Mouse (Mus musculus): ENCODE results near the gene Snx33. TPM values are rescaled to one million over a fixed set of nuclear protein-coding genes. Genes with fewer than 3 reads are reported as not detected.
"Not testable (repeated sequence)": the region's sequence is repeated elsewhere in the genome, so short reads cannot be mapped to it uniquely, and the experiment has no call there.

Gene Snx33
- polyA plus RNA-seq, 1 experiment from 2014 or later, result 8.7 TPM

GRCm38 (mm10) chr9:56956966-56957675, 28.9 kb upstream of the Snx33 start:
- no peaks in the 10 kb centered on the region for H3K4me1 ChIP-seq (ENCODE audit: insufficient read depth, low read depth, low read length)
- no peak overlapping the region for H3K4me3 ChIP-seq (ENCODE audit: low read depth, low read length)
- no peak overlapping the region for H3K9ac ChIP-seq (replicated peaks; ENCODE audit: low read depth)
- no peaks in the 10 kb centered on the region for H3K27me3 ChIP-seq (replicated peaks; ENCODE audit: insufficient read depth, low read length)
- ATAC-seq (no peak; the same call in 1 of the 2 replicates), DNase-seq (ENCODE audit: low spot score) (peak; percentile 7)
- no peak overlapping the region for H3K27ac ChIP-seq (ENCODE audit: low read length)
- 26% methylated on average over 7 of the region's 7 CpGs for WGBS
- no peaks in the 10 kb centered on the region for H3K36me3 ChIP-seq (ENCODE audit: insufficient read depth, low read length)
- H3K4me2 ChIP-seq (replicated peaks; ENCODE audit: low read depth, low read length), result no peak overlapping the region
- H3K9me3 ChIP-seq (ENCODE audit: low read length), result no peaks in the 10 kb centered on the region
- no peak for TF ChIP-seq CTCF (IDR thresholded peaks at IDR 0.05)
- no peak for TF ChIP-seq EP300 (IDR thresholded peaks at IDR 0.05)

- peak; percentile 22; the same call in 1 of the 2 replicates for TF ChIP-seq CTCF (IDR thresholded peaks at IDR 0.05)
- no peak for TF ChIP-seq EP300 (IDR thresholded peaks at IDR 0.05)
- 97% methylated on average over 1 of the region's 1 CpGs for WGBS
- Histone ChIP-seq H3K4me3 (ENCODE audit: low read depth, low read length) (no peak overlapping the region), H3K9ac (replicated peaks; ENCODE audit: low read depth) (no peak overlapping the region), H3K36me3 (ENCODE audit: insufficient read depth, low read length) (no peaks in the 10 kb centered on the region), H3K9me3 (ENCODE audit: low read length) (no peaks in the 10 kb centered on the region), H3K27ac (ENCODE audit: low read length) (no peak overlapping the region), H3K27me3 (replicated peaks; ENCODE audit: insufficient read depth, low read length) (no peaks in the 10 kb centered on the region), H3K4me2 (replicated peaks; ENCODE audit: low read depth, low read length) (no peak overlapping the region), H3K4me1 (ENCODE audit: insufficient read depth, low read depth, low read length) (peaks cover 3% of the 10 kb centered on the region)
- DNase-seq (ENCODE audit: low spot score) (no peak), ATAC-seq (no peak)
Measured at GRCm38 (mm10) chr9:56953562-56953961, 25.4 kb upstream of the Snx33 start.

DNA sequence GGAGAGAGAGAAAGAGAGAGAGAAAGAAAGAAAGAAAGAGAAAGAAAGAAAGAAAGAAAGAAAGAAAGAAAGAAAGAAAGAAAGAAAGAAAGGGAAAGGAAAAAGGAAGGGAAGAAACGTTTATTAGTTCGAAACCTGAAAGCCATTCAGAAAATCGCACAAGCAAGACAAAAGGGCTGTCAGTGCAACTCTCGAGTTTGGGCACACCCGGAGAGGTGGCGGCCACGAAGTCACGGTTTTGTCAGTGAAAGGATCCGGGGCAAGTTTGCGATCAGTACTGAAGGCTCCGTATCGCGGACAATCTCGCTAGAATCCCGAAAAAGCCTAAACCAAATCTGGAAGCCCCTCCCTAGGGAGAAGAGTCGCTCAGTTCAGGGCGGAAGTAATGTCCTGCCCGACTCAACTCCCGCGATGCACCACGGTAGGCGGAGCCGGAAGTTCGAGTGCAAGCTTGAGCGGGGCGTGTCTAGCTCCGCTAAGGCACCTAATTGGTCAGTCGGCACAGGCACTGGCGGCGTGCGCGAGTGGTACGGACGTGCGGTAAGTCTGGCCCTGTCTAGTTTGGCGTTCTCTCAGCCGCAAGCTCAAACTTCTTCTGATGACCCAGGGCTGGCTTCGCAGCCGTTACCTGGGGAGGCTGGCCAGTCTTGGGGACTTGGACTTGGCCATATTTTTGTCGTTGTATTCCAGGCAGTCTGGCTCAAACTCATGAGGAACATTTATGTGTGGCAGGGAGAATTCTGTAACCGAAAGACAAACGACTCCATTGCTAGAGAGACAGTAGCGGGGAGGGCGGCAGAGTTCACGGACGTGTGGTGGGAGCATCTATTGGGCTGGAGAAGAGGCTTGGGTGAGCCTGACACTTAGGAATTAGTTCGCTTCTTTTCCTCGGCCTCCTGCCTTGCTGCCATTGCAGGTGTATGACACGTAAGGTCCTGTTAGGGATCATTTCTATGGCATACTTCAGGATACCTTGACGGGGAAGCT, 22.5 kb upstream of the Snx33 start, which contains the start of gene Snupn:
Snupn (plus strand) TSS at position 465 of the 987 bp plus-strand sequence.
- H3K27ac ChIP-seq (ENCODE audit: low read length), result peak within 1 kb of the TSS; percentile 90
- peak; percentile 99 for DNase-seq (ENCODE audit: low spot score)
- H3K36me3 ChIP-seq (ENCODE audit: insufficient read depth, low read length), result no peaks in the 10 kb centered on the region
- H3K4me1 ChIP-seq (ENCODE audit: insufficient read depth, low read depth, low read length), result peaks cover 3% of the 10 kb centered on the region
- no peaks in the 10 kb centered on the region for H3K27me3 ChIP-seq (replicated peaks; ENCODE audit: insufficient read depth, low read length)
- ATAC-seq, result peak; percentile 100
- WGBS, result under 1% methylated on average over 50 of the region's 50 CpGs
- H3K9me3 ChIP-seq (ENCODE audit: low read length), result no peaks in the 10 kb centered on the region
- H3K4me3 ChIP-seq (ENCODE audit: low read depth, low read length), result peak within 1 kb of the TSS; percentile 57
- TF ChIP-seq EP300 (IDR thresholded peaks at IDR 0.05) (no peak), CTCF (IDR thresholded peaks at IDR 0.05) (0 out of 2 replicates have a peak, but pooled peaks have one; percentile 15)
- H3K9ac ChIP-seq (replicated peaks; ENCODE audit: low read depth), result peak within 1 kb of the TSS; percentile 78
- peak within 1 kb of the TSS; percentile 63 for H3K4me2 ChIP-seq (replicated peaks; ENCODE audit: low read depth, low read length)

- WGBS, result 15% methylated on average over 13 of the region's 13 CpGs
- Histone ChIP-seq H3K4me2 (replicated peaks; ENCODE audit: low read depth, low read length) (peak overlapping the region; percentile 49), H3K9me3 (ENCODE audit: low read length) (no peaks in the 10 kb centered on the region), H3K27me3 (replicated peaks; ENCODE audit: insufficient read depth, low read length) (no peaks in the 10 kb centered on the region), H3K4me3 (ENCODE audit: low read depth, low read length) (no peak overlapping the region; the same call in 1 of the 2 replicates), H3K9ac (replicated peaks; ENCODE audit: low read depth) (no peak overlapping the region), H3K36me3 (ENCODE audit: insufficient read depth, low read length) (no peaks in the 10 kb centered on the region), H3K27ac (ENCODE audit: low read length) (no peak overlapping the region), H3K4me1 (ENCODE audit: insufficient read depth, low read depth, low read length) (peaks cover 3% of the 10 kb centered on the region)
- TF ChIP-seq EP300 (IDR thresholded peaks at IDR 0.05), result no peak
- no peak for TF ChIP-seq CTCF (IDR thresholded peaks at IDR 0.05)
- no peak for ATAC-seq
- no peak for DNase-seq (ENCODE audit: low spot score)
Measured at GRCm38 (mm10) chr9:56949767-56950166, 21.6 kb upstream of the Snx33 start.

DNA sequence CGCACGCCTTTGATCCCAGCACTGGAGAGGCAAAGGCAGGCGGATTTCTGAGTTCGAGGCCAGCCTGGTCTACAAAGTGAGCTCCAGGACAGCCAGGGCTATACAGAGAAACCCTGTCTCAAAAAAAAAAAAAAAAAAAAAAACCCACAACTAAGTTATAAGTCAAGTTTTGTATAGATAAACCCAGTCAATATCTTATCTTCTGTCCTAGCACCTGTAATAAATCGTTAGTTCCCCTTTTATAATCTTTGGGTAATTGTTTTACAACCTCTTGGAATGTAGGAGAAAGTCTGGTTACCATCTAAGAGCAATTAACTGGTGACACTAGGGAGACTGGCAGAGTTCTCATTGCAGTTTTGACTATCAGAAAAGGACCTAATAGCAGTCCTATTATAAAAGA, 20.5 kb upstream of the Snx33 start:
- 70% methylated on average over 5 of the region's 5 CpGs for WGBS
- H3K4me3 ChIP-seq (ENCODE audit: low read depth, low read length); H3K9ac ChIP-seq (replicated peaks; ENCODE audit: low read depth); H3K4me1 ChIP-seq (ENCODE audit: insufficient read depth, low read depth, low read length); ATAC-seq; H3K36me3 ChIP-seq (ENCODE audit: insufficient read depth, low read length); H3K9me3 ChIP-seq (ENCODE audit: low read length); H3K4me2 ChIP-seq (replicated peaks; ENCODE audit: low read depth, low read length); H3K27ac ChIP-seq (ENCODE audit: low read length); H3K27me3 ChIP-seq (replicated peaks; ENCODE audit: insufficient read depth, low read length); DNase-seq (ENCODE audit: low spot score): not testable (repeated sequence)

DNA sequence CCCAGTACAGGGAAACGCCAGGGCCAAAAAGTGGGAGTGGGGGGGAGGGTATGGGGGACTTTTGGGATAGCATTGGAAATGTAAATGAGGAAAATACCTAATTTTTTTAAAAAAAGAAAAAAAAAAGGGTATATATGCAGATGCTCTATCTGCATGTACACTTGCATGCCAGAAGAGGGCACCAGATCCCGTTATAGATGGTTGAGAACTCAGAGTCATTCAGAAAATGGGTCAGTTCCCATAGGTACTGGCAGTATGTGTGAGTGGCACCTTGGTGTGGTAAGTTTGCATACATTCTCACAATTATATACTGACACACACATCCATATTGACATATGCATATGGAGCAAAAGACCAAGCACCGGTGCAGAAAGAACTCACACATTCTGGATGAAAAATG, 19.3 kb upstream of the Snx33 start:
- not testable (repeated sequence) for H3K4me3 ChIP-seq (ENCODE audit: low read depth, low read length); H3K9ac ChIP-seq (replicated peaks; ENCODE audit: low read depth); ATAC-seq; H3K9me3 ChIP-seq (ENCODE audit: low read length); H3K27ac ChIP-seq (ENCODE audit: low read length); H3K4me2 ChIP-seq (replicated peaks; ENCODE audit: low read depth, low read length); H3K36me3 ChIP-seq (ENCODE audit: insufficient read depth, low read length); H3K27me3 ChIP-seq (replicated peaks; ENCODE audit: insufficient read depth, low read length); H3K4me1 ChIP-seq (ENCODE audit: insufficient read depth, low read depth, low read length)
- DNase-seq (ENCODE audit: low spot score), result peak; percentile 86
- peak; percentile 81 for TF ChIP-seq CTCF (IDR thresholded peaks at IDR 0.05)
- WGBS, result 19% methylated on average over 3 of the region's 3 CpGs
